Mouse (Mus musculus) adrenal gland, adult 18-20 months (tissue): ENCODE data around the gene Fam102a. TPM values are rescaled to one million over a fixed set of nuclear protein-coding genes. Genes with fewer than 3 reads are reported as not detected.

Experiments used
- DNase-seq, 2 experiments: peaks; one replicate each; pipeline ENCODE4 v3.0.0; 2021 to 2022; ENCODE audit warnings: low spot score in 2 of 2
- total RNA-seq, 2 experiments: library from RNA; stranded (reverse); gene quantifications; 1 replicate in 1 of 2; 2 replicates in 1 of 2; pipeline ENCODE4 v1.2.3; 2021

The Fam102a gene
- total RNA-seq, 2 experiments from 2014 or later, result 27.4 to 41.0 TPM

- DNase-seq, result no peak
Observed at GRCm38 (mm10) chr2:32512592-32512991, 22.5 kb upstream of the Fam102a start.

- DNase-seq, result peak; percentile 42 to 48
Observed at GRCm38 (mm10) chr2:32514335-32514734, 20.8 kb upstream of the Fam102a start.

GRCm38 (mm10) chr2:32517233-32517867 is 17.8 kb upstream of the Fam102a start:
- peak in 1 of 2 experiments; percentile 50 for DNase-seq

GRCm38 (mm10) chr2:32520034-32520990 is 14.8 kb upstream of the Fam102a start:
- no peak for DNase-seq

- no peak for DNase-seq
Observed at GRCm38 (mm10) chr2:32524536-32525031, 10.5 kb upstream of the Fam102a start.

GRCm38 (mm10) chr2:32525816-32526215 is 9.3 kb upstream of the Fam102a start:
- DNase-seq, result peak in 1 of 2 experiments; percentile 53

- DNase-seq, result peak in 1 of 2 experiments; percentile 57
Observed at GRCm38 (mm10) chr2:32527468-32527966, 7.6 kb upstream of the Fam102a start.

GRCm38 (mm10) chr2:32528326-32528725 is 6.8 kb upstream of the Fam102a start:
- no peak for DNase-seq

GRCm38 (mm10) chr2:32530479-32530878 is 4.7 kb upstream of the Fam102a start:
- DNase-seq, result no peak

- no peak for DNase-seq
Observed at GRCm38 (mm10) chr2:32533163-32533562, 2.0 kb upstream of the Fam102a start.

- DNase-seq, result peak in 1 of 2 experiments; percentile 44
Observed at GRCm38 (mm10) chr2:32534061-32534732, 935 bp upstream of the Fam102a start.

GRCm38 (mm10) chr2:32535501-32535991 is 414 bp downstream of the Fam102a start:
- peak; percentile 61 to 66 for DNase-seq

- no peak for DNase-seq
Observed at GRCm38 (mm10) chr2:32536086-32536633, 1.0 kb downstream of the Fam102a start.

- DNase-seq, result peak in 1 of 2 experiments; percentile 46
Observed at GRCm38 (mm10) chr2:32536634-32537359, 1.7 kb downstream of the Fam102a start.

- DNase-seq, result no peak
Observed at GRCm38 (mm10) chr2:32537360-32537905, 2.3 kb downstream of the Fam102a start.

- no peak for DNase-seq
Observed at GRCm38 (mm10) chr2:32537941-32538340, 2.8 kb downstream of the Fam102a start.

GRCm38 (mm10) chr2:32538461-32538860 is 3.3 kb downstream of the Fam102a start:
- no peak for DNase-seq

- DNase-seq, result no peak
Observed at GRCm38 (mm10) chr2:32539452-32539981, 4.4 kb downstream of the Fam102a start.

- no peak for DNase-seq
Observed at GRCm38 (mm10) chr2:32541333-32541908, 6.3 kb downstream of the Fam102a start.
